Mouse (Mus musculus): Measurements from ENCODE around the gene 4931422A03Rik. TPM values are rescaled to one million over a fixed set of nuclear protein-coding genes. Genes with fewer than 3 reads are reported as not detected.

Gene 4931422A03Rik
- polyA plus RNA-seq, 1 experiment, result 0.19 TPM

DNA sequence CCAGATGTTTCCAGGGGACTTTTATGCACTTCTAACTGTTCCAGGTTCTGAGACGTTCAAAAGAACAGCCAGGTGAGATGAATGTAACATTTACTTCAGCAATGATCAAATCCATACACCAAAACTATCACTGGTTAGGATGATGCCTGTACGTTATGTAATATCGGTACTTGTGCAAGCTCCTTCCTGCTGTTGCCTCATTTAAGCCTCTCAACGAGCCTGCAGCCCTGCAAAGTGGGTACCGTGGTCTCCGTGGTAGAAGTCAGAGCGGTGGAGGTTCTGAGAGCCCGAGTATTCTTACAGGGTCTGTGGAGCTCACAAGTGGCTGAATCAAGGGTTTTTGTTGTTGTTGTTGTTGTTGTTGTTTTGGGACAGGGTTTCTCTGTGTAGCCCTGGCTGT is 81.3 kb downstream of the 4931422A03Rik start:
- H3K36me3 ChIP-seq (ENCODE audit: control insufficient read depth, insufficient read depth), result no peaks in the 10 kb centered on the region
- TF ChIP-seq E2F4 (IDR thresholded peaks at IDR 0.05; ENCODE audit: insufficient read depth), result no peak
- TF ChIP-seq CEBPB (IDR thresholded peaks at IDR 0.05; ENCODE audit: insufficient read depth, poor library complexity, severe bottlenecking), result no peak
- TF ChIP-seq SRF (IDR thresholded peaks at IDR 0.05; ENCODE audit: control insufficient read depth, insufficient read length, low read depth), result no peak
- no peak overlapping the region for H3ac ChIP-seq (ENCODE audit: control insufficient read depth, insufficient read length)
- H3K27me3 ChIP-seq (ENCODE audit: control insufficient read depth, insufficient read depth, insufficient read length), result peaks cover 59% of the 10 kb centered on the region
- no peak overlapping the region for H3K4me2 ChIP-seq (ENCODE audit: low read depth)
- H3K4me3 ChIP-seq, result no peak overlapping the region
- no peaks in the 10 kb centered on the region for H3K79me2 ChIP-seq (ENCODE audit: control insufficient read depth, insufficient read depth)

DNA sequence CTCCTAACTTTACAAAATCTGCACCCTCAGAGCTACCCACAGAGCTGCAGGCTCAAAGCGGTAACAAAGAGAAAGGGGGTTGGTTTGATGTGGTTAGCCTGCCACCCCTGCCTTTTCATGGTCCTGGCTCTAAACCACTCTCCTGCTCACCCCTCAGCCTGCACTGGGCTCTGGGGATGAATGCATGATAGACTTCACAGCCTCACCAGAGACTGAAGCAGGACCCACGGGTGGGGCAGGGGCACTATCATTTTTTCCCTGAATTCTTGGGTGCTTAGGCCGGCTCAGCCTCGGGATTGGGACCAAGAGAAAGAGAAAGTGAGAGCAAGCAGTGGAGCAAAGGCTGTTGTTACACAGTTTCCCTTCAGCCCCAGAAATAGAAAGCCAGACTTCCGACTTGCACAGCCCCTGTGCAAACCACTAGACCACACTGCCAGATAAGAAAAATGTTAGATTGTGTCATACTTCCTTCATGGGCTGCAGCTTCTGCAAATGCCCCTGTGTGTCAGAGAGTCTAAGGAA is 82.5 kb downstream of the 4931422A03Rik start:
- H3K36me3 ChIP-seq (ENCODE audit: control insufficient read depth, insufficient read depth), result no peaks in the 10 kb centered on the region
- H3ac ChIP-seq (ENCODE audit: control insufficient read depth, insufficient read length), result no peak overlapping the region
- no peak overlapping the region for H3K4me3 ChIP-seq
- H3K27me3 ChIP-seq (ENCODE audit: control insufficient read depth, insufficient read depth, insufficient read length), result peaks cover 66% of the 10 kb centered on the region
- no peak overlapping the region for H3K4me2 ChIP-seq (ENCODE audit: low read depth)
- no peaks in the 10 kb centered on the region for H3K79me2 ChIP-seq (ENCODE audit: control insufficient read depth, insufficient read depth)
- no peak for TF ChIP-seq MYOG (IDR thresholded peaks at IDR 0.05; ENCODE audit: control insufficient read depth in 1 of 3, insufficient read depth in 1 of 3, insufficient read length in 2 of 3, low read depth in 2 of 3)
- no peak for TF ChIP-seq POLR2AphosphoS2 (IDR thresholded peaks at IDR 0.05; ENCODE audit: insufficient read length, low read depth)
- TF ChIP-seq CEBPB (IDR thresholded peaks at IDR 0.05; ENCODE audit: insufficient read depth, poor library complexity, severe bottlenecking), result no peak
- TF ChIP-seq TCF12 (IDR thresholded peaks at IDR 0.05; ENCODE audit: insufficient read depth, poor library complexity, severe bottlenecking), result no peak
- no peak for TF ChIP-seq POLR2A (IDR thresholded peaks at IDR 0.05; ENCODE audit: insufficient read length, low read depth)
- TF ChIP-seq REST (IDR thresholded peaks at IDR 0.05; ENCODE audit: insufficient read depth, insufficient read length), result no peak
- no peak for TF ChIP-seq MAX (IDR thresholded peaks at IDR 0.05; ENCODE audit: low read depth)
- TF ChIP-seq TCF3 (IDR thresholded peaks at IDR 0.05; ENCODE audit: insufficient read length, low read depth), result no peak
- TF ChIP-seq SRF (IDR thresholded peaks at IDR 0.05; ENCODE audit: control insufficient read depth, insufficient read length, low read depth), result no peak
- no peak for TF ChIP-seq MYOD1 (IDR thresholded peaks at IDR 0.05; ENCODE audit: control insufficient read depth in 1 of 3, insufficient read length in 2 of 3, low read depth in 2 of 3)
- no peak for TF ChIP-seq USF1 (IDR thresholded peaks at IDR 0.05; ENCODE audit: low read depth)
- TF ChIP-seq E2F4 (IDR thresholded peaks at IDR 0.05; ENCODE audit: insufficient read depth), result no peak

GRCm38 (mm10) chr2:103944859-103945258 is 83.3 kb downstream of the 4931422A03Rik start:
- Histone ChIP-seq H3K36me3 (ENCODE audit: control insufficient read depth, insufficient read depth) (no peaks in the 10 kb centered on the region), H3K4me2 (ENCODE audit: low read depth) (no peak overlapping the region), H3ac (ENCODE audit: control insufficient read depth, insufficient read length) (no peak overlapping the region), H3K4me3 (no peak overlapping the region), H3K27me3 (ENCODE audit: control insufficient read depth, insufficient read depth, insufficient read length) (peaks cover 69% of the 10 kb centered on the region), H3K79me2 (ENCODE audit: control insufficient read depth, insufficient read depth) (no peaks in the 10 kb centered on the region)
- TF ChIP-seq E2F4 (IDR thresholded peaks at IDR 0.05; ENCODE audit: insufficient read depth) (no peak), POLR2A (IDR thresholded peaks at IDR 0.05; ENCODE audit: insufficient read length, low read depth) (no peak), TCF3 (IDR thresholded peaks at IDR 0.05; ENCODE audit: insufficient read length, low read depth) (no peak), USF1 (IDR thresholded peaks at IDR 0.05; ENCODE audit: low read depth) (no peak), REST (IDR thresholded peaks at IDR 0.05; ENCODE audit: insufficient read depth, insufficient read length) (no peak), TCF12 (IDR thresholded peaks at IDR 0.05; ENCODE audit: insufficient read depth, poor library complexity, severe bottlenecking) (no peak), SRF (IDR thresholded peaks at IDR 0.05; ENCODE audit: control insufficient read depth, insufficient read length, low read depth) (no peak), CEBPB (IDR thresholded peaks at IDR 0.05; ENCODE audit: insufficient read depth, poor library complexity, severe bottlenecking) (no peak), MAX (IDR thresholded peaks at IDR 0.05; ENCODE audit: low read depth) (no peak), MYOD1 (IDR thresholded peaks at IDR 0.05; ENCODE audit: control insufficient read depth in 1 of 3, insufficient read length in 2 of 3, low read depth in 2 of 3) (no peak), MYOG (IDR thresholded peaks at IDR 0.05; ENCODE audit: control insufficient read depth in 1 of 3, insufficient read depth in 1 of 3, insufficient read length in 2 of 3, low read depth in 2 of 3) (no peak), POLR2AphosphoS2 (IDR thresholded peaks at IDR 0.05; ENCODE audit: insufficient read length, low read depth) (no peak)

DNA sequence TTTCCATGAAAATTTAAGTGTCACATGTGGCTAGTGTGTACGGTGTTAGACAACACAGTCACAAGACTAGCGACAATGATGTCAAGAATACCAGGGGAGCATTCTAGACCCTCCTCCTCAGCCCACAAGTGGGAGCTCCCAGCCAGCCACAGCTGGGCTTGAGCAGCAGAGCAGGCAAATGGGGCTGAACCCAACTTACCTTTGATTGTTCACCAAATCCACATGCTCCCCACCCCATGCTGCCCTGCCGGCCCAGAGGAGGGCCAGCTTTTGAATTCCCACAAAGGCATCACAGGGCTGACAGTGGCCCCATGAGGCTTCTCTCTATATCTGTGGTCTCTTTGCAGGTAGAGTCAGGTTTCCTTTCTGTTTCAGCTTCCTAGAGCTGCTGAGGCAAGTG is 87.1 kb downstream of the 4931422A03Rik start:
- Histone ChIP-seq H3K79me2 (ENCODE audit: control insufficient read depth, insufficient read depth) (no peaks in the 10 kb centered on the region), H3K36me3 (ENCODE audit: control insufficient read depth, insufficient read depth) (no peaks in the 10 kb centered on the region), H3K4me2 (ENCODE audit: low read depth) (no peak overlapping the region), H3ac (ENCODE audit: control insufficient read depth, insufficient read length) (no peak overlapping the region), H3K4me3 (no peak overlapping the region), H3K27me3 (ENCODE audit: control insufficient read depth, insufficient read depth, insufficient read length) (peaks cover 67% of the 10 kb centered on the region)
- no peak for TF ChIP-seq MYOG (IDR thresholded peaks at IDR 0.05; ENCODE audit: control insufficient read depth in 1 of 3, insufficient read depth in 1 of 3, insufficient read length in 2 of 3, low read depth in 2 of 3)
- TF ChIP-seq REST (IDR thresholded peaks at IDR 0.05; ENCODE audit: insufficient read depth, insufficient read length), result no peak
- no peak for TF ChIP-seq E2F4 (IDR thresholded peaks at IDR 0.05; ENCODE audit: insufficient read depth)
- TF ChIP-seq SRF (IDR thresholded peaks at IDR 0.05; ENCODE audit: control insufficient read depth, insufficient read length, low read depth), result no peak
- TF ChIP-seq USF1 (IDR thresholded peaks at IDR 0.05; ENCODE audit: low read depth), result no peak
- no peak for TF ChIP-seq MAX (IDR thresholded peaks at IDR 0.05; ENCODE audit: low read depth)
- no peak for TF ChIP-seq MYOD1 (IDR thresholded peaks at IDR 0.05; ENCODE audit: control insufficient read depth in 1 of 3, insufficient read length in 2 of 3, low read depth in 2 of 3)
- TF ChIP-seq POLR2AphosphoS2 (IDR thresholded peaks at IDR 0.05; ENCODE audit: insufficient read length, low read depth), result no peak
- no peak for TF ChIP-seq POLR2A (IDR thresholded peaks at IDR 0.05; ENCODE audit: insufficient read length, low read depth)
- TF ChIP-seq TCF3 (IDR thresholded peaks at IDR 0.05; ENCODE audit: insufficient read length, low read depth), result no peak
- TF ChIP-seq CEBPB (IDR thresholded peaks at IDR 0.05; ENCODE audit: insufficient read depth, poor library complexity, severe bottlenecking), result no peak
- TF ChIP-seq TCF12 (IDR thresholded peaks at IDR 0.05; ENCODE audit: insufficient read depth, poor library complexity, severe bottlenecking), result no peak

DNA sequence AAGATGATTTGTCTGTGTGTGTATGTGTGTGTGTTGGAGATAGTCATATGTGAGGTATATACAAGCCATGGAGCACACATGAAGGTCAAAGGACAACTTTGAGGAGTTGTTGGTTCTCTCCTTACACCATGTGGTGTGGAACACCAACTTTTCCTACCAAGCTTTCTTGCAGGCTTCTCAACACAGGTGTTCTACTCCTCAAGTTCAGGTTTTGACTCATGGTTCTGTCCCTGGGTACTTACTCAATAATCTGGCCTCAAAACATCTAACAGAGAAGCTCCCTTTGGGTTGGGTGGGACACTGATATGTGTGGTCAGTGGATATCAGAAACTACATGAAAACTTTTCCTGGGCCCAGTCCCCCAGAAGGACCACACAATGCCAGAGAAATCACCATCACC is 89.2 kb downstream of the 4931422A03Rik start:
- Histone ChIP-seq H3K4me2 (ENCODE audit: low read depth) (no peak overlapping the region), H3K36me3 (ENCODE audit: control insufficient read depth, insufficient read depth) (no peaks in the 10 kb centered on the region), H3K4me3 (no peak overlapping the region), H3ac (ENCODE audit: control insufficient read depth, insufficient read length) (no peak overlapping the region), H3K27me3 (ENCODE audit: control insufficient read depth, insufficient read depth, insufficient read length) (peaks cover 46% of the 10 kb centered on the region), H3K79me2 (ENCODE audit: control insufficient read depth, insufficient read depth) (no peaks in the 10 kb centered on the region)
- TF ChIP-seq MYOD1 (IDR thresholded peaks at IDR 0.05; ENCODE audit: control insufficient read depth in 1 of 3, insufficient read length in 2 of 3, low read depth in 2 of 3) (no peak), E2F4 (IDR thresholded peaks at IDR 0.05; ENCODE audit: insufficient read depth) (no peak), TCF12 (IDR thresholded peaks at IDR 0.05; ENCODE audit: insufficient read depth, poor library complexity, severe bottlenecking) (no peak), SRF (IDR thresholded peaks at IDR 0.05; ENCODE audit: control insufficient read depth, insufficient read length, low read depth) (no peak), USF1 (IDR thresholded peaks at IDR 0.05; ENCODE audit: low read depth) (no peak), CEBPB (IDR thresholded peaks at IDR 0.05; ENCODE audit: insufficient read depth, poor library complexity, severe bottlenecking) (no peak)

Data from myocyte (in vitro differentiated cells).